Mouse (Mus musculus) right cerebral cortex, postnatal 14 days (tissue): ENCODE data around the gene Sugct.
"Not testable (repeated sequence)": the region's sequence is repeated elsewhere in the genome, so short reads cannot be mapped to it uniquely, and the experiment has no call there.

Source experiments
- DNase-seq: peaks from one replicate; pipeline ENCODE4 v3.0.0; 2022

Sugct gene

DNA sequence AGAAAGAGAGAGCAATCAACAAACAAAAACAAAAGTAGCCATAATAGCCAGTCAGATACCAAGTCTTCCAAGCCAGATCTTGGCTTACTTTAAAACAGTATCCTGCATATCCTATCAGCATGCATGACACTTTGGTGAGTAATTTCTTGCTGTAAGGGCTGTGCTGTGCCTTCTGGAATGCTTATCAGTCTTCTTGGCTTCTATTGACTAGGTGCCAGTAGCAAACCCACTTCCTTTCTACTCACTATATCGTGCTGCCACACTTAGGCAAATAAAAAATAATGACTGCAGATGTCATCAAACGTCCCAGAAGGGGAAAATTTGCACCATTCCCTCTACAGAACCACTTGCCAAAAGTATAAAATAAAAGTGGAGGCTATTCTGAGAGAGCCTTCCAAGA, 848.1 kb downstream of the Sugct start:
- DNase-seq = no peak

GRCm38 (mm10) chr13:16840994-16841393, 854.4 kb downstream of the Sugct start:
- DNase-seq = no peak

- DNase-seq = no peak
These were observed 856.9 kb downstream of the Sugct start for GRCm38 (mm10) chr13:16838409-16838808.

GRCm38 (mm10) chr13:16835111-16835510, 860.2 kb downstream of the Sugct start:
- no peak for DNase-seq

DNA sequence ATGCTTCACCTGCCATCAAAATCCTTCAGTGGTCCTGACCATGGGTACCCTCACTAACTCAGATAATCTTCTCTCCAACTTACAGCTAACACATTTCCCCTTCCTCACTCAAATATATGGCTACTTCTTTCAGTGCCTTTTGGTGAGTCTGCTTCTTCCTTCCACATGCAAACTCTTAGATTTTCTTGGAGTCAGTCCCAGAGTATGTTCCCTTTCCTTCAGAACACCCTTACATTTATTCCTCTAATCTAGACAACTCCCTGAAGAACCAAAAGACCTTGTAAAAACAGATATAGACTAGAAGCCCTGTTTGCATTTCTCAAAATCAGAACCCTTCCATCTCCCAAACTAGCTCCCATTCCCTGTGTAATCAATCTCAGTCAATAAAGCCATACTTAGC, 862.3 kb downstream of the Sugct start:
- DNase-seq = no peak

GRCm38 (mm10) chr13:16831840-16832239, 863.5 kb downstream of the Sugct start:
- DNase-seq = no peak

GRCm38 (mm10) chr13:16830291-16830690, 865.1 kb downstream of the Sugct start:
- DNase-seq = not testable (repeated sequence)

DNA sequence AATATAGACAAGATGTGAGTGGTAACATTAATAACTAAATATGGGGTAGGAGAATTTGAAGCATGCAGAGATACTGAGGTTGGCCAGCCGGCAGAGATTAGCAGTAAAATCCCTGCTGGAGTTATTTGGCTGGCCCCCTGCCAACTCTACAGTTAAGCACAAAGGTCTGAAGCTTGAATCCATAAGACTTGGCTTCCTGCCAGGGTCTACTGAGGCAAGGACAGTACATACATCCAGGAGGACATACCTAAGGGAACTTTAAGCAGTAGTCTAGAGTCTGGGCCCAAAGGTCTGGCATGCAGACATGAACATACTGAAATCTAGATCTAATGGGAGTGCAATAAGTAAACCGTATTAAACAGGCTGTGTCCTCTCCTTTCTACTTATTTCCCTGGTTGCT, 865.8 kb downstream of the Sugct start:
- peak; percentile 6 for DNase-seq

GRCm38 (mm10) chr13:16825619-16826018, 869.7 kb downstream of the Sugct start:
- DNase-seq = peak; percentile 3

DNA sequence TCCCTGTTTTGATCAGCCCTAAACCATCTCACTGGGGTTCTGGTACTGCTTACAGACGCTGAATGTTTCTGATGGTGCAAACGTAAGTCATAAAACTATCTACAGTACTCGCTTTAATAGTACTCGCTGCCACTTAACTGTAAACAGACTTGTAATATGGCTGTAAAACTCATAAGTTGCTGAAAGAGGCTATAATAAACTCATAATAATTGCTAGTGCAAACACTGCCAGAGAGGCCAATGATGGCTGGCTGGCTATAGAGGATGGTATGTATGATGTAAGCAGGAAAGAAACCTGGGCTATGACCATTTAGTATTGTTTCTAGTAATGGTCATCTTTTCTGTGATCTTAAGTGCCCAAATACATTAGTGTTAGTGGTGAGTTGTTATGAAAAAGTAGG, 873.6 kb downstream of the Sugct start:
- no peak for DNase-seq

DNA sequence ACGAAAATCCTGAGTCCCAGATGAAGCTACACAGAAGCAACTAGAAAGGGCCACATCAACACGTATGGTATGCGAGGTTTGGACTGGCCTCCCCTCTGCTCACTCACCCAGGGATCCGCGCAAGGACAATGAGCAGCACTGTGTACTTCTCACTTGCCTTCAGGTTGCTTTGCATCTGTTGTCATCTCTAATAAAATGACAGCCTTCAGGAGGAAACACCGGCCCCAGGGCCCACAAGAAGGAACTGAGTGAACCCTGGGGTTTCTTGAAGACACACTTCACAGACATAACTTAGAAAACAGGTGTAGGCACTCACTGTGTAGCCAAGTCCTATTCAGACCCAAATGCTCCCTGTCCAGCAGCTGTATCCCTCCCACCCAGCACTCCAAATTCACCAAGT, 877.9 kb downstream of the Sugct start:
- no peak for DNase-seq

GRCm38 (mm10) chr13:16816747-16817146, 878.6 kb downstream of the Sugct start:
- DNase-seq = no peak

- no peak for DNase-seq
These were observed 883.1 kb downstream of the Sugct start for GRCm38 (mm10) chr13:16812268-16812667.
